Mouse (Mus musculus): ENCODE measurements around the gene Gabpb1.

DNA sequence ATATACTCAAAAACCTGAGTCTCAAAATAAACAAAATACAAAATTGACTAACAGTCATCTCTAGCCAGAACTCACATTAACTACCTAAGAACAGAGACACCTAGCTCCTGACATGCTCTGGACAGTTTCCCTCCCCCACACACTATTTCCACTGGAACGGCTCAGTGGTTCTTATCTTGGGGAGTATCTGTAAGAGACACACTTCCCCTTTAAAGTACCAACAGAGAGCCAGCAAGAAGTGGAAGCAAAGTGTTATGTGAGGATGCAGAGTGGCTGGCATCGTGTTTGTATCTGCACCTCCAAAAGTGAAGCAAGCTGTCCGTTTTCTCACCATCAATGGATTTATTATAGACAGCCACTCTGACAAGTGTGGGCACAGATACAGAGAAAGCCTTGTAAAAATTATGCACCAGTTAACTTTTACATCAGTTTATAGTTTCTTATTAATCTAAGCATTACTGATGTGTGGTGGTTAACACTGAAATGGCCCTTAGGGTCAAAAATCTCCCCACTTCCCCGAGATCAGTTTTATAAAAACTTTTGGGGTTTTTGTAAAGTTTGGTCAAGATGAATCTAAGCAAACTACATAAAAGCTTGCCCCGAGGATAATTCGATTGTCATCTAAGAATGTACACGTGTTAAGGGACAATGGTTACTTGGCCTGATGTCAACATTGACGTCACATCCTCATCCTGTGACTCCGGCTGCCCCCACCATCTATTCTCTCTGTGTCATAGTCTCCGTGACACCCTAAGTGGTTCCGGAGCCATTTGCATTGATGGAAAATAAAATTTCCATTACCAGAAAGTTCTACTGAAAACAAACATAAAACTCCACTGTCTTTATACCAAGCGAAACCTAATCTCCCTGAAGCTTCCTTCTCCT is 40.0 kb downstream of the Gabpb1 start:
- TF ChIP-seq CHD2 (IDR thresholded peaks at IDR 0.05; ENCODE audit: low read depth, low read length) (no peak), ZC3H11A (IDR thresholded peaks at IDR 0.05; ENCODE audit: borderline replicate concordance, low read depth, low read length) (no peak), HCFC1 (IDR thresholded peaks at IDR 0.05; ENCODE audit: borderline replicate concordance, insufficient read depth, low read length) (no peak), MAFK (IDR thresholded peaks at IDR 0.05; ENCODE audit: insufficient read depth, low read depth, low read length) (no peak)
